Mouse (Mus musculus) R1 (cell line): ENCODE data around the gene Mrps6.

Experiments used
- DNase-seq: peaks from one replicate; pipeline ENCODE4 v3.0.0-alpha.2; 2018; ENCODE audit warnings: low read depth, low spot score

The Mrps6 gene

GRCm38 (mm10) chr16:92120899-92121531 is 62.9 kb downstream of the Mrps6 start:
- peak; percentile 27 for DNase-seq

GRCm38 (mm10) chr16:92127226-92127625 is 69.2 kb downstream of the Mrps6 start:
- peak; percentile 43 for DNase-seq

- DNase-seq, result no peak
Measured at GRCm38 (mm10) chr16:92127666-92128065, 69.6 kb downstream of the Mrps6 start.

GRCm38 (mm10) chr16:92129843-92130242 is 71.8 kb downstream of the Mrps6 start:
- DNase-seq, result no peak

GRCm38 (mm10) chr16:92132511-92132910 is 74.4 kb downstream of the Mrps6 start:
- no peak for DNase-seq

- no peak for DNase-seq
Measured at GRCm38 (mm10) chr16:92134148-92134764, 76.2 kb downstream of the Mrps6 start.

GRCm38 (mm10) chr16:92136275-92136674 is 78.2 kb downstream of the Mrps6 start:
- peak; percentile 65 for DNase-seq

- DNase-seq, result peak; percentile 36
Measured at GRCm38 (mm10) chr16:92139386-92140261, 81.6 kb downstream of the Mrps6 start.

GRCm38 (mm10) chr16:92140328-92140727 is 82.3 kb downstream of the Mrps6 start:
- no peak for DNase-seq

- no peak for DNase-seq
Measured at GRCm38 (mm10) chr16:92141021-92141420, 83.0 kb downstream of the Mrps6 start.

- DNase-seq, result no peak
Measured at GRCm38 (mm10) chr16:92142426-92143012, 84.4 kb downstream of the Mrps6 start.

- no peak for DNase-seq
Measured at GRCm38 (mm10) chr16:92147631-92148366, 89.7 kb downstream of the Mrps6 start.

GRCm38 (mm10) chr16:92148367-92148728 is 90.3 kb downstream of the Mrps6 start:
- no peak for DNase-seq

GRCm38 (mm10) chr16:92150975-92151374 is 92.9 kb downstream of the Mrps6 start:
- DNase-seq, result no peak

- peak; percentile 52 for DNase-seq
Measured at GRCm38 (mm10) chr16:92158021-92158455, 100.0 kb downstream of the Mrps6 start.

- peak; percentile 84 for DNase-seq
Measured at GRCm38 (mm10) chr16:92158461-92159091, 100.5 kb downstream of the Mrps6 start.

- DNase-seq, result no peak
Measured at GRCm38 (mm10) chr16:92159114-92159513, 101.0 kb downstream of the Mrps6 start.
